Mouse (Mus musculus) heart, adult 2 months (tissue): Measurements from ENCODE around the gene Homer2. TPM values are rescaled to one million over a fixed set of nuclear protein-coding genes. Genes with fewer than 3 reads are reported as not detected.
A peak's percentile ranks its signal among the peaks of the same experiment; 100 is the strongest.

ENCODE experiments used
- DNase-seq, 2 experiments: peaks; one replicate each; pipeline ENCODE4 v3.0.0; 2021
- H3K27ac ChIP-seq: fragments of 200-600 bp; 2 replicates; pipeline ENCODE4 v1.8.1; 2022
- H3K27me3 ChIP-seq: fragments of 200-500 bp; 2 replicates; pipeline ENCODE4 v1.6.1; 2012; ENCODE audit warnings: mild to moderate bottlenecking, low read length, inconsistent platforms, mixed read lengths; ENCODE audit not compliant: control insufficient read depth, insufficient read depth
- H3K36me3 ChIP-seq: fragments of 200-500 bp; 2 replicates; pipeline ENCODE4 v1.6.1; 2012; ENCODE audit warnings: low read length, inconsistent platforms; ENCODE audit not compliant: control insufficient read depth, insufficient read depth
- H3K4me1 ChIP-seq: fragments of 200-500 bp; 2 replicates; pipeline ENCODE4 v1.6.1; 2011; ENCODE audit warnings: low read length; ENCODE audit not compliant: control insufficient read depth, insufficient read depth
- H3K4me3 ChIP-seq: fragments of 200-600 bp; 2 replicates; pipeline ENCODE4 v1.8.1; 2022
- H3K79me2 ChIP-seq: fragments of 200-500 bp; replicated peaks from 2 replicates; pipeline ENCODE4 v1.6.1; 2012; ENCODE audit warnings: mild to moderate bottlenecking, inconsistent platforms, low read length, moderate library complexity, mixed read lengths; ENCODE audit not compliant: control insufficient read depth, insufficient read depth
- H3K9ac ChIP-seq: fragments of 200-500 bp; 2 replicates; pipeline ENCODE4 v1.6.1; 2012; ENCODE audit warnings: low read depth, mild to moderate bottlenecking, control low read depth, inconsistent platforms, low read length, mixed read lengths
- CTCF ChIP-seq: fragments of 200-600 bp; IDR thresholded peaks from 2 replicates; pipeline ENCODE4 v1.8.1; 2022; ENCODE audit warnings: antibody characterized with exemption, mild to moderate bottlenecking, moderate library complexity
- EP300 ChIP-seq: fragments of 200-500 bp; IDR thresholded peaks from 2 replicates; pipeline ENCODE4 v1.6.1; 2011; ENCODE audit warnings: low read depth, low read length, control low read depth; ENCODE audit not compliant: insufficient read depth
- POLR2A ChIP-seq: fragments of 200-500 bp; IDR thresholded peaks from 2 replicates; pipeline ENCODE4 v1.6.1; 2011; ENCODE audit warnings: mild to moderate bottlenecking, low read depth, low read length, control low read depth; ENCODE audit not compliant: insufficient read depth
- WGBS: fragments of 180-500 bp; shearing (Covaris S2); methylation state at CpG from one replicate; pipeline ENCODE4 v1.1.7; 2018; 5-methylcytosine and 5-hydroxymethylcytosine counted together
- intact Hi-C: fragments of 180-260 bp; cut with DNase I; formaldehyde crosslinking; loops from one replicate; pipeline ENCODE4 v1.15.1; 2025
- polyA plus RNA-seq: library from polyadenylated mRNA; depleted of rRNA; stranded (reverse); fragments of >200 nt; gene quantifications from 2 replicates; pipeline ENCODE4 v1.2.3, GENCODE M21; 2012
- total RNA-seq, 2 experiments: library from RNA; stranded (reverse); gene quantifications; 2 replicates each; pipeline ENCODE4 v1.2.3; 2021

Homer2 gene
- total and polyA plus RNA-seq, 3 experiments, result 33.1 to 99.5 (median 85.1) TPM

DNA sequence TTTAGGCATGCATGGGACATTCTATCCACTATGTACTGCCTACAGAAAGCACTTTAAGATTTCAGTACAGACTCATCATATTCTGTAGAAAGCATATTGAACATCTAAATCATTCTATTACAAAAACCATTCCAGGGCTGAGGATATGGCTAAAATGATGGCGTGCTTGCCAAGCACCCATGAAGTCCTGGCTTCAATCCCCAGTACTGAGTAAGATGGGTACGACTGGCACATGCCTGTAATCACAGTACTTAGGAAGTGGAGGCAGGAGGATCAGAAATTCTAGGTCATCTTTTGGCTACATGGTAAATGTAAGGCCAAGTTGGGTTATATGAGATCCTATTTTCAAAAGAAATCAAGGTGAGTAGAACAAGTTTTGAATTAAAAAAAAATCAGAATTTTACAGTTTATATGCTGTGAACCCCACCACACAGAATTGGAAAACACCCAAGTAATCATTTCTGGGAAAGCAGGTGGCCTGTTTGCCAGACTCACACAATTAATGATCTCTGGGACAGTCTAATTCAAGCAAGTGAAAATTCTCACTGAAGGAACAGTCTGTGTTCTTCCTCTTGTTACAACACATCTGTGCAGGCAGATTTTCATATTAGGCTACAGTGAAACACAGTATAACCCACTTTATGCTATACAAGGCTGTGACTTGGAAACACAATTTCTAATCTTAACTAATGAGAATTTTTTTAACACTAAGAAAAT is 49.5 kb downstream of the Homer2 start:
- Histone ChIP-seq H3K27me3 (no peaks in the 10 kb centered on the region), H3K4me3 (no peak overlapping the region), H3K36me3 (peaks cover 3% of the 10 kb centered on the region), H3K4me1 (peaks cover 9% of the 10 kb centered on the region; the same call in 1 of the 2 replicates), H3K27ac (no peak overlapping the region), H3K79me2 (no peaks in the 10 kb centered on the region), H3K9ac (no peak overlapping the region)
- no peak for DNase-seq
- 62% methylated on average over 2 of the region's 2 CpGs for WGBS
- TF ChIP-seq CTCF (no peak), POLR2A (no peak), EP300 (no peak)
- intact Hi-C loops, result no loop called here

DNA sequence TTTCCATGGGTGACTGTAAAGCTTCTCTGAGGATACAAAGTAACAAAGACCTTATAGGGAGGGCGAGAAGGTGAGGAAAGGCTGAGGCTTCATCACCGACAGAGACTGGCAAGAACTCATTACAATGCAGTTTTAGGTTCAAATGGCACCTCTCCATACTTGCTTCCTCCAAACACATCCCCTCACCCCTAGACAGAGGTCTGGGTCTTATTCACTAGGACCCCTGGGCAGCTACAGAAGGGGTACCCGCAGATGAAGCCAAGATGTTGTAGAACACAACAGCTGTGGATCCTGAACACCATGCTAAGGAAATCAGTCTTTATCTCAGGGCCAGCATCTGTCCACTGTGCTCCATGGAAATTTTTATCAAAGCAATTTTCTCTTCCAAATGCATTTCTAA is 50.3 kb downstream of the Homer2 start:
- TF ChIP-seq EP300, result no peak
- TF ChIP-seq POLR2A, result no peak
- TF ChIP-seq CTCF, result no peak
- WGBS, result 80% methylated on average over 3 of the region's 3 CpGs
- H3K27me3 ChIP-seq, result no peaks in the 10 kb centered on the region
- H3K79me2 ChIP-seq, result no peaks in the 10 kb centered on the region
- H3K36me3 ChIP-seq, result peaks cover 3% of the 10 kb centered on the region
- no peak overlapping the region for H3K4me3 ChIP-seq
- H3K9ac ChIP-seq, result no peak overlapping the region
- no peak for DNase-seq
- intact Hi-C loops, result no loop called here
- no peak overlapping the region for H3K27ac ChIP-seq
- H3K4me1 ChIP-seq, result peaks cover 9% of the 10 kb centered on the region; the same call in 1 of the 2 replicates

DNA sequence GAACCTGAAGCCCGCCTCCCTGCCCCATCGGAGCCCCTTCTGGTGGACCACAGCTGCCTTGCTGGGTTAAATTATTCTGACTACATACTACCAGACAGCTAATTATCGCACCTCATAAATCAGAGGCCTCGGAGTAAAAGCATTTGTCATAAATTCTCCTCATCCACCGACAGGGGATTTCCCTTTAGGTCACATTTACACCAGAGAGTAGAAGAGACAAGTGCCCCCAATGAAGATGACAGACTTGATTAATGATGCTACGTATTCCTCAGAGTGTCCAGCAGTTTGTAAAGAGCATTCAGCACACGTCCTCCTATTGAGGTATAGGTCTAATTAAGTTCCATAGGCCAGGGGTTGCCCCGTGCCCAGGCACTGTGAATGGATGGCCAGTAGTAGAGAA is 50.7 kb downstream of the Homer2 start:
- no peak overlapping the region for H3K4me3 ChIP-seq
- no peak overlapping the region for H3K27ac ChIP-seq
- H3K4me1 ChIP-seq, result peaks cover 9% of the 10 kb centered on the region; the same call in 1 of the 2 replicates
- no peak overlapping the region for H3K9ac ChIP-seq
- H3K36me3 ChIP-seq, result peaks cover 3% of the 10 kb centered on the region
- TF ChIP-seq POLR2A, result no peak
- TF ChIP-seq EP300, result no peak
- TF ChIP-seq CTCF, result no peak
- WGBS, result 79% methylated on average over 8 of the region's 8 CpGs
- no peaks in the 10 kb centered on the region for H3K27me3 ChIP-seq
- intact Hi-C loops, result no loop called here
- H3K79me2 ChIP-seq, result no peaks in the 10 kb centered on the region
- no peak for DNase-seq

DNA sequence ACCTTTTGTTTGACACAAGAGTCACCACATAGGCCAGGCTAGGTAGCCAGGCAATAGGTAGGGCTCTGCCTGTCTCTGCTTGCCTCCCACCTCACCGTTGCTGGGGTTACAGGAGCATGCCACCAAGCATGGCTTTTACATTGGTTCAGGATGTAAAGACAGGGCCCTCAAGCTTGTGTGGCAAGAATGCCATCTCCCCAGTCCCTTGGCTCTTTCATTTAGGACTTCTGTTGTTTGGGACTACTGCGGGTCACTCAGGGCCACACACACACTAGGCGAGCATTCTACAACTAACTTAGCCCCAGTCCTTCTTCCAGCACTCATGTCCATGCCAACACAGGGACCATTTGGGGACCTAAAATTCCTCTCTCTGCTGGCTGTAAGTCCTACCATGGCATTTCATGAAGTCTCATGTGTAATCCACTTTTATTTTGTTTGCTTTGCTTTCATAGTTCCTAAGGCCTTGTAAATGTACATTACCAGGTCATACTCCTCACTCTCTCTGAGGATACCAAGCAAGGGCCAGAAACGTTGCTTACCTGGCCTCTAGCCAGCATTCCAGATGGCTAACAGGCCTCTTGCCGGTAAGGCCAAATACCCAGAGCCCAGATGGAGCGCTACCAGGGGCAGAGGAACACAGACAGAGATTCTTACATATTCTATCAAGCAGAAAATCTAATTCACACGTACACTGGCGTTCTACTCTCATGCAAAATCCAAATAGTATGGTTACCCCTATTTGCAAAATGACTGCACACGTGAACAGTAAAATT is 52.2 kb downstream of the Homer2 start:
- TF ChIP-seq EP300, result no peak
- no peak for TF ChIP-seq CTCF
- Histone ChIP-seq H3K79me2 (no peaks in the 10 kb centered on the region), H3K36me3 (peaks cover 3% of the 10 kb centered on the region), H3K4me1 (peaks cover 9% of the 10 kb centered on the region; the same call in 1 of the 2 replicates), H3K4me3 (no peak overlapping the region), H3K27ac (no peak overlapping the region), H3K9ac (no peak overlapping the region), H3K27me3 (no peaks in the 10 kb centered on the region)
- WGBS, result 57% methylated on average over 9 of the region's 9 CpGs
- intact Hi-C loops, result no loop called here
- DNase-seq, result peak in 1 of 2 experiments; percentile 55

DNA sequence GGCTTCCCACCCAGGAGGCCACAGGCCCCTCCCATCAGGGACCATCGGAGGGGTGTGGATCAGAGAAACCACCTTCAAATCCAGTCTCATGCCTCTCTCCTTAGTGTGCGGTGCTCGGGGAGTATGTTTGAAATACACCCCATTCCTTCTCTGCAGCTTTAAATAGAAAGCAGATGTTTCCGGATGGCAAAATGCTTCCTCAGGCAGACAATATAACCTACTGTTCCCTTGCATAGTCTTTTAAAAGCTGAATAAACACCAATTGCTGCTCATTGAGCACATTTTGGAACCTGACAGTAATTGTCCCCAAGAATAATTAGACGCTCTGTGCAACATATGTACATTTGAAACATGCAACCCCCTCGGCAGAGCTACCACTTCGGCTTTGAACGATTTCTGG is 53.3 kb downstream of the Homer2 start:
- TF ChIP-seq CTCF, result no peak
- TF ChIP-seq POLR2A, result no peak
- no peak for TF ChIP-seq EP300
- Histone ChIP-seq H3K4me3 (no peak overlapping the region), H3K27me3 (no peaks in the 10 kb centered on the region), H3K4me1 (peaks cover 9% of the 10 kb centered on the region; the same call in 1 of the 2 replicates), H3K36me3 (peaks cover 3% of the 10 kb centered on the region), H3K79me2 (no peaks in the 10 kb centered on the region), H3K27ac (no peak overlapping the region; the same call in 1 of the 2 replicates), H3K9ac (no peak overlapping the region)
- WGBS, result 27% methylated on average over 8 of the region's 8 CpGs
- intact Hi-C loops, result no loop called here
- no peak for DNase-seq

DNA sequence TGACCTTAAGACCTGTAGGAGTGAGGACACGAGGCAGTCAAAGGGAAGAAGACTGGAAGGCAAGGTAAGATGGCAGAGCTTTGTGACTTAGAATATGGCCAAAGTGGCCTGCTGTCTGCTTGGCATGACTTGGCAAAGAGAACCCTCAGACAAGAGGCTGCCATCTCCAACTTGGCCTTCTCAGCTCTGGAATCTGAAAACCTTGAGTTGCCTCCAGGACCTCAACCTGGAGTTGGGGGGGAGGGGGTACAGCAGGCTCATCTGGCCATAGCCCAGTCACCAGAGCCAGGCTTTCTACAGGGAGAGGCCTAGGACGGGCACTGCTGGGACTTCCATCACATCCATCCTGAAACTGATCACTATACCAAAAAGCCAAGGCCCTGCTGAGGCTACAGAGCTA is 55.0 kb downstream of the Homer2 start:
- Histone ChIP-seq H3K79me2 (no peaks in the 10 kb centered on the region), H3K4me1 (peaks cover 9% of the 10 kb centered on the region; the same call in 1 of the 2 replicates), H3K36me3 (peaks cover 3% of the 10 kb centered on the region), H3K4me3 (no peak overlapping the region), H3K9ac (no peak overlapping the region), H3K27ac (no peak overlapping the region), H3K27me3 (no peaks in the 10 kb centered on the region)
- intact Hi-C loops, result no loop called here
- TF ChIP-seq CTCF (no peak), EP300 (no peak)
- WGBS, result 65% methylated on average over 2 of the region's 2 CpGs
- DNase-seq, result no peak
